Mouse (Mus musculus) erythroblast, embryonic 14.5 days (primary cell): ENCODE measurements around the gene Sec14l1.

Experiments
- GATA1 ChIP-seq: IDR thresholded peaks from 2 replicates; pipeline ENCODE4 v1.6.1; 2012; ENCODE audit warnings: low read length, inconsistent platforms, mixed read lengths
- TAL1 ChIP-seq: IDR thresholded peaks from 3 replicates; pipeline ENCODE4 v1.6.1; 2012; ENCODE audit warnings: low read length, inconsistent platforms, mixed read lengths

DNA sequence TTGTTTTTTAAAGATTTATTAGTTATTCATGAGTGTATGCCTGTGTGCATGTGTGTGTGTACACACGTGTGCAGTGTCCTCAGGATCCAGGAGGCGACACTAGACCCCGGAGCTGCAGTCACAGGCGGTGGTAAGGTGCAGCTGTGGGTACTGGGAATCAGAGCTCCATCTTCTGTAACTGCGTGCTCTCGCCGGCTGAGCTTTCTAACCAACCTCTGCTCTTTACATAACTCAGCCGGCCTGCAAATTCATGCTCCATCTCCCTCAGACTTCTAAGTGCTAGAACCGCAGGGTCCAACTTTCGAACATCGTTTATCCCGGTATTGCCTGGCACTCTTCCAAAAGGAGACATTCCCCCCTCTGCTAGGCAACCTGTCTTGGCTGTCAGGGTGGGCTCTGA, 60.5 kb downstream of the Sec14l1 start:
- TF ChIP-seq TAL1 (no peak), GATA1 (no peak)
